Mouse (Mus musculus) T-helper 2 cell (primary cell): ENCODE data around the gene H2-K1.
"Not testable (repeated sequence)": the region's sequence is repeated elsewhere in the genome, so short reads cannot be mapped to it uniquely, and the experiment has no call there.

Source experiments
- in situ Hi-C: fragments of 300-600 bp; cut with MboI, MseI; formaldehyde crosslinking; loops from one replicate; pipeline ENCODE4 v1.15.1; 2025; ENCODE audit warnings: high pct_unique_total_duplicates

Gene H2-K1

GRCm38 (mm10) chr17:34028501-34029149 is 28.5 kb upstream of the H2-K1 start:
- in situ Hi-C loops: loop anchor here (10.0 to 25.0 kb wide), 2 partner anchors 809 to 1846 kb away; partner anchors contain the start of genes Dhx16, Dxo and Stk19

GRCm38 (mm10) chr17:34027656-34028223 is 27.6 kb upstream of the H2-K1 start, which contains the start of gene H2-Ke6:
TSS of gene H2-Ke6 (minus strand) at chr17:34028060.
- in situ Hi-C loops: loop anchor here (10.0 to 25.0 kb wide), 2 partner anchors 810 to 1847 kb away; partner anchors contain the start of genes Dhx16, Dxo and Stk19

DNA sequence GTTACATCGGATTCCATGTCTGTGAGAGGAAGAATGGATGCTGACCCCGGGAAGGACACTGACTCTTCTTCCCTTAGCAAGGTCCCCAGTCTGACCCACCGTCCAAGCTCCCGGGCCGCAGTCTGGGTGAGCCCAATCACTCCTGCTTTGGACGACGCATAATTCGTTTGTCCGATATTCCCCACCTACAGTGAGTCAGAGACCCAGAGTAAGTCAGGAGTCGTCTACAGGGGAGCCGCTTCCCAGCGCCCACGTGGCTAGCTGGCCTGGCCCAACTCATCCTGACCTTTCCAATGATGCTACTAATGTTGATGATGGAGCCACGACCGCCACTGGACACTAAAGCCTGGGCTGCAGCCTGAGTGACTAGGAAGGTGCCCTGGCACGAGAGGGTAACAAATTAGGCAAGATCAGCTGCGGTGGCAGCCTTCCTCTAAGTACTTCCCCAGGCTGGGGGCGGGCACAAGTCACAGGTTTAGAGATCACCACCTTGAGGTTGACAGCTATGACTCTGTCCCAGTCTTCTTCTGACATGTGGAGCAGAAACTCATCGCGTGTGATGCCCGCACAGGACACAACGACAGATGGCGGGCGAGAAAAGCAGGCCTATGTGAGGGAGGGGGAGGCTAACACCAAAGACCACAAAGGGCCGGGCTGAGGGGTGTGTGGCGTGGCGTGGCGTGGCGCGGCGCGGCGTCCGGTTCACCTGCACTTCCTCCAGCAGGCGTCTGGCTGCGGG is 26.9 kb upstream of the H2-K1 start:
- in situ Hi-C loops: loop anchor here (10.0 to 25.0 kb wide), 2 partner anchors 810 to 1848 kb away; partner anchors contain the start of genes Dhx16, Dxo and Stk19

- in situ Hi-C loops: loop anchor here (10.0 to 25.0 kb wide), 2 partner anchors 811 to 1849 kb away; partner anchors contain the start of genes Dhx16, Dxo and Stk19
These were observed 26.1 kb upstream of the H2-K1 start for GRCm38 (mm10) chr17:34026221-34026620.

- in situ Hi-C loops: loop anchor here (10.0 to 25.0 kb wide), 2 partner anchors 812 to 1849 kb away; partner anchors contain the start of genes Dhx16, Dxo and Stk19
These were observed 25.6 kb upstream of the H2-K1 start for GRCm38 (mm10) chr17:34025756-34026151.

DNA sequence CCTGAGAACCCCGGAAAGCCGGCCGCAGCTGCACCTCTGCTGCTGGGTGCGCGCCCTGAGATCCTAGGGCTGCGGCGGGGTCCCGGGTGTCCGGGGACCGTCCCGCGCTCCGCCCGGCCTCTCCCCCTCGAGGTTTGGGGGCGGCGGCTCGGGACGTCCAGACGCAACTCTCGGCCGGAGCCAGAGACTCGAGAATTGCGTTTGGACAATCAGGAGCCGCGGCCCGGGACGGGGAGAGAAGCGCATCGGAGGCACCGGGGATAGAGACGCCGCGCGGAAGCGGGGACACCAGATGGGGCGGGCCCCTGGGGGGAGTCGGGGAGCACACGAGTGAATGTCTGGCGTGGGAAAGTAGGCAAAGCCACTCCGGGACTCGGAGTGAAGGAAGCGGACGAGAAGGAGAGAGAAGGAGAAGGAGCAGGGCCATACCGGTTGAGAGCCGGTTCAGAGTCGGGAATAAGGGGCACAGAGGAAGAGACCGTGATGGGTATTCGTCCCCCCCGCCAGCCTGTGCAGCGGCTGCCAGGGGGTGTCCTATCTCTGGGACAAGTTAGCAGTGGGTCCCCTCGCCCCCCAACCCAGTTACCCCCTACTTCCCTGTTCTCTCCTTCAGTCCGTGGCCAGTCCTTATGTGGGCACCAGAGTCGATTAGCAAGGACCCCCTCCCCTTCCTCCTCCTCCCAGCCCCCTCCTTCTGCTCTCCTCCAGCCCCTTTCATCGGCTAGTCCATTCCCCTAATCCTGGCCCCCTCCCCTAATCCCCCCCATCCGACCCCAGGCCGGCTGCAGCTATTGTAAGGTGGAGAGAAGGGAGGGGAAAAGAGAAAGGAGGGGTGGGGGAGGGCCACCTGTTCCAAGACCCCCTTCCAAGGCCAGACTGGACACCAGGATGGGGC is 25.0 kb upstream of the H2-K1 start:
- in situ Hi-C loops: loop anchor here (5.0 to 25.0 kb wide), 4 partner anchors 58 to 1850 kb away; partner anchors contain the start of genes Dhx16, Dxo and Stk19

DNA sequence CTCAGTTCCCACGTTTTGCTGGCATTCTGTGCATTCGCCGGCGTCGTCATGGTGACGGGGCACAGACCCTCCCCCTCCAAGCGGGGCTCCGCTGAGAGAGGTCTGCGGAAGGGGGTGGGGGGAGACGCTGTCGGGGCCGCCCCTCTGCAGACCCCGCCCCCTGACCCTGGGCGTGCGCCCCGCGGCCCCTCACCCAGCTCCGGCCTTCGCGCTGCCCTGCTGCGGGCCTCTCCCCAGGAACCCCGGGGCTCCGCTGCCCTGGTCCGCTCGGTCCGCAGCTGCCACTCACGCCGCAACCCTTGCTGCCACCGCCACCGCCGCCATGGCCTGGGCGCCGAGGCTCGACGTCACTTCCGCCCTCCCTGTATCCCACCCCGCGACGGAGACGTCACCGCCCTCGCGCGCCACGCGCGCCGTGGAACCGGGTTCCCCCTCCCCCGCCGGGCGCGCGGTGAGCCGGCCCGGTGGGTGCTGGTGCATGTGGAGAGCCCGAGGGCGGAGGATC is 24.2 kb upstream of the H2-K1 start, which contains the start of gene Ring1:
Gene Ring1 (minus strand): TSS at position 364 of the 505 bp plus-strand sequence.
- in situ Hi-C loops: loop anchor here (5.0 to 10.0 kb wide), 3 partner anchors 57 to 1850 kb away; partner anchors contain the start of gene Dhx16

GRCm38 (mm10) chr17:34023678-34024077 is 23.5 kb upstream of the H2-K1 start:
- in situ Hi-C loops: loop anchor here (5.0 to 10.0 kb wide), 3 partner anchors 56 to 1851 kb away; partner anchors contain the start of gene Dhx16

- in situ Hi-C loops: loop anchor here (5.0 to 10.0 kb wide), 3 partner anchors 56 to 1852 kb away; partner anchors contain the start of gene Dhx16
These were observed 22.8 kb upstream of the H2-K1 start for GRCm38 (mm10) chr17:34022987-34023386.

DNA sequence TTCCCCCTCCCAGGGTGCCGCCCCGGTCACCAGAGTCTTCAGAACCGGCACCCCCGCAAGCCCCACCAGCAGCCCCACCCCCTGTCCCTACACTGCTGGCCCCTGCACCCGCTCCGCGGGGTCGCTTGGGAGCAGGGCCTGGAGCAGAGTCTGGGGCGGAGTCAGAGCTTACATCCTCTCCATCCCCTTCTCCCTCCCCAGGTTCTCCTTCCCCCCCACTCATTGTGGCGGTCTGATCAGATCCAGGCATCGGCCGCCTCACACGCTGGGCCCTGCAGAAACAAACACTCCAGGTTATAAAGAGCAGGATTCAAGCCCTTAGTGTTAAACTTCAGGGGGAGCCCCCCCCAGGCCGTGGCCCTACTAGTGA is 22.3 kb upstream of the H2-K1 start:
- in situ Hi-C loops: loop anchor here (5.0 to 10.0 kb wide), 3 partner anchors 55 to 1852 kb away; partner anchors contain the start of gene Dhx16

DNA sequence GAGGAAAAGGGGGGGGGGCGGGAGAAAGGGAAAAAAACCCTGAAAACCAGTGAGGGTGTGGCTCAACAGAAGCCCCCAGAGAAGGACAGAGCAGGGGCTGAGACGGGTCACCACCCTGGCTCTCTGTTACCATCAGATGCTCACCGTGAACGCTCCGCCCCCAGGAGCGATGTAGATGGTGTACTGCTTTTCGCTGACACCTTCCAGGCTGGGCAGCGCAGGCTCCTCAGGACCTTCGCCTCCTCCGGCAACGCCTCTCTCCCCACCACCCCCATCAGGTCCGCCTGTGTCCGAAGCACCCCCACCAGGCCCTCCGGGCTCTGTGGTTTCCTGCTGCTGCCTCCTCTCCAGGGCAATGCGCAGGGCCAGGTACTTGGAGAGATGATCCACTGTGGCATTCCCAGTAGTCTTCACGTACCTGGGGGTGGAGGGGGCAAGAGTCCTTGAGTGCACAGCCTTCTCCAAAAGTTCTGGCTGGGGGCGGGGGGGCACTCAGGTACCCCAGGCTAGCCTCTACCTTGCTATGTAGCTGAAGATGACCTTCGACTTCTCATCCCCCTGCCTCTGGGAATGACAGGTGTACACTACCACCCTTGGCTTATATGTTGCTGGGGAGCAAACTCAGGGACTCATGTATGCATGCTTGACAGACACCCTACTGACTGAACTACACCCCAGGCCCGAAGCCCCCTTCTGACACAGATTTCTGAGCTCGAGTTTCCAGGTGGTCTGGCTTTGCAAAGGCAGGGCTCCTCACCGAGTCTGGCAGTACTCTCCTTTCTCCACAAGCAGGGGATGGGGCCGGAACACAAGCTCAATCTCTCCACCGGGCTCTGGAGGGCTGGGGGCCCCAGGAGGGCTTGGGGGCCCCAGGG is 21.6 kb upstream of the H2-K1 start:
- in situ Hi-C loops: loop anchor here (5.0 to 10.0 kb wide), 3 partner anchors 54 to 1853 kb away; partner anchors contain the start of gene Dhx16

DNA sequence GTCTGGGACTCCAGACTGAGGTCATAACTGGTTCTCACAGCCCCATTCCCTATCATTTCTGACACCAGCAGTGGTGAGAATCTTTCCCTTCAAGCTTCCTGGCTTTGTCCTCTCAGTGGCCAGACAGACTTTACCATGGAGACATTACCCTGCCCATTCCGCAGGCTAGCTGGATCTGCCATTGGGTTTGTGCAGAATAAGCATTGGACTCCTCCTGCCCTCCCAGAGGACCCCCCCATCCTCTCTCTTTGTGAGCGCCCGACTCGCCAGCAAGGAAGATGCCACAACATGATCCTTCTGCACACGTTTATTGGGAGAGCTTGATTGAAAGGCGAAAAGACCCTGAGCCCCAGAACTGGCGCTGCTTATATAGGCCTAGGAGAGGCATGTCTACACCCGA is 13.3 kb upstream of the H2-K1 start:
- in situ Hi-C loops: no loop called here

DNA sequence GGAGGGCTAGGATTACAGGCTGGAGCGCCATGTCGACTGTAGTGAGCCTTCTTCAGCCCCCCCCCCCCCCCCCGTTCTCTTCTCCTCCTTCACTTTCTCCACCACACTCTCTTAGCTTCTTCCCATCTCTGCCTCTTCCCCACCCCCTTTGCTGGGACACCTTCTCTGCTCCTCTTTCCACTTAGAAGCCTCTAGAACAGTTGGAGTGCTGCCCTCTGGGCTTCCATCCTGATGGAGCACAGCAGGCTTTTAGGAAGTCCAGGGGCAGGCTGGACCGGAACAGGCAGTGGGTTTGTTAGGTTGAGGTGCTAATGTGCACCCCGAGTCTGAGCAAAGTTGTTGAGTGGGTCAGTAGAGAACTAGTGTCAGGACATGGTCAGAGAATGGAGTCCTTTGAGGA is 10.0 kb upstream of the H2-K1 start:
- in situ Hi-C loops: no loop called here

- in situ Hi-C loops: no loop called here
These were observed 6.4 kb upstream of the H2-K1 start for GRCm38 (mm10) chr17:34006570-34006969.

DNA sequence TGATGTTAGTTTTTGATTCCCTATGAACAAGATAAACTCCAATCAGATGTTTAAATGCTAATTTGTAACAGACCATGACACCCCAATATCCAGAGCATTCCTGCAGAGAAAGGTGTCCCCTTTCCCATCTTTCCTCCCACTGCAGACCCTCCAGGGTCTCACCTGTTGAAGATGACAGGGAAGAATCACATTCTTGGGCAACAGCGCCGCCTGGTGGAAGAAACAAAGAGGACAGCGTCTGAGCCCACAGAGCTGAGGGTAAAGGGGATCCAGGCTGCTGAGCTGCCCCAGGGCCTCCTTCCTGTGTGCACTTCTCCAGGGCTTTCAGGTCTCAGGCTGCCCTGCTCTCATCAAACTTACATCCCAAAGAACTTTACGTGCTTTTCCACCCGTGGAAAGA is 3.3 kb upstream of the H2-K1 start:
- in situ Hi-C loops: no loop called here

DNA sequence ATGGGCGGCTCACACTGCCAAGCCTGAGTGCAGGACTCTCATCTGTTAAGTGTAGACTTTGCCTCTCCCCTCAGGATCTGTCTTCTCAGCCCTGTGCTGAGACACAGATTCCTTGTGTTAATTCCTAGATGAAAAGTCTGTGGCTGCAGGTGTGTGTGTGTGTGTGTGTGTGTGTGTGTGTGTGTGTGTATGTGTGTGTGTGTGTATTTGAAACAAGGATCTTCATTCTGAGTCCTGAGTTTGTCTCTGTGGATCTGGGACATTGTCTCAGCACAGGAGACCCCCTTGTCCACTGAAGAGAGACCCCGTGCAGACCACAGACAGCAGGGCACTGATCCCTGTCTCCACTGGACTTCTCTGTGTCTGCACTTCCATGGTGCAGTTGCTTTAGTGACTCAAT is 649 bp upstream of the H2-K1 start:
- in situ Hi-C loops: not testable (repeated sequence)

DNA sequence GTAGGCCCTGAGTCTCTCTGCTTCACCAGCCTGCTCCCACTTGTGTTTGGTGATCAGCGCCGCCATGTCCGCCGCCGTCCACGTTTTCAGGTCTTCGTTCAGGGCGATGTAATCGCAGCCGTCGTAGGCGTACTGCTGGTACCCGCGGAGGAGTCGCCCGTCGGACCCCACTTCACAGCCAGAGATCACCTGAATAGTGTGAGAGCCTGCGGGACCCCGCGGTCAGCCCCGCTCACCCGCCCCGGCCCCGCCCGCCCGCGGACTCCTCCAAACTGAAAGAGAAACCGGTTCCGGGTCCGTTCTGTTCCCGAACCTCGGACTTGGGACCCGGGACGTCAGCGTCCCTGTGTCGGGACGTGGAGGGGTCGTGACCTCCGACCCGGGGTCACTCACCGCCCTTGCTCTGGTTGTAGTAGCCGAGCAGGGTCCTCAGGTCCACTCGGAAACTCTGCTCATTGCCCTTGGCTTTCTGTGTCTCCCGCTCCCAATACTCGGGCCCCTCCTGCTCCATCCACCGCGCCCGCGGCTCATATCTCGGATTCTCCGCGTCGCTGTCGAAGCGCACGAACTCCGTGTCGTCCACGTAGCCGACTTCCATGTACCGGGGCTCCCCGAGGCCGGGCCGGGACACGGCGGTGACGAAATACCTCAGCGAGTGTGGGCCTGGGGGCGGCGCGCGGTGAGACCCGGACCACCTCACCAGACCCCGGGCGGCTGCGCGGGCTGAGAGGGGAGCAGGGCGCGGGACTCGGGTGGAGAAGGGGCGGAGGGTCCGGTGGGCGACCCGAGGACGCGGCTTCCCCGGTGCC is 602 bp downstream of the H2-K1 start:
- in situ Hi-C loops: loop anchor here (25.0 kb wide), 1 partner anchor 1438 kb away; the partner anchor contains the start of gene H2-Q7

- in situ Hi-C loops: loop anchor here (25.0 kb wide), 1 partner anchor 1439 kb away; the partner anchor contains the start of gene H2-Q7
These were observed 1.4 kb downstream of the H2-K1 start for GRCm38 (mm10) chr17:33998697-33999096.
